Mouse (Mus musculus) thymus, adult 18-20 months (tissue): ENCODE results near the gene Fibcd1.

Source experiments
- DNase-seq, 2 experiments: peaks; one replicate each; pipeline ENCODE4 v3.0.0; 2022; ENCODE audit warnings: mixed read lengths in 2 of 2

Gene Fibcd1

DNA sequence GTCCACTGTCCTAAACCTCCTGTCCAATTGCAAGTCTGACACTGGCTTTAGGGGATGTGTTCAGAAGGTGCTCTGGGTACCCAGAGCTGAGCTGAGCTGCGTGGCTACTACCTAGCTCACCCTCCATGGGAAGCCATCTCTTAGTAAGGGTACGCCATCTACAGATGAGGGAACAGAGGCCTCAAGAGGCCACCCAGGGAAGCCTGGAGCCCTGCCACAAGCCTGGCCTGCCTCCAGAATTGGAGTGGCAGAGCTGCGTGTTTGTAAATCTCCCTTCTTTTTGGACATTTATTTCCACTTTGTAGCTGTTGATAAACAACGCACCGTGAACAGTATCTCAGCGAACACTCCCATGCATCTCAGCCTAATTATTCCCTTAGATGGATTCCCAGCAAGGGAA lies 11.4 kb upstream of the Fibcd1 start:
- DNase-seq: no peak

- no peak for DNase-seq
Measured at GRCm38 (mm10) chr2:31855991-31856390, 10.2 kb upstream of the Fibcd1 start.

DNA sequence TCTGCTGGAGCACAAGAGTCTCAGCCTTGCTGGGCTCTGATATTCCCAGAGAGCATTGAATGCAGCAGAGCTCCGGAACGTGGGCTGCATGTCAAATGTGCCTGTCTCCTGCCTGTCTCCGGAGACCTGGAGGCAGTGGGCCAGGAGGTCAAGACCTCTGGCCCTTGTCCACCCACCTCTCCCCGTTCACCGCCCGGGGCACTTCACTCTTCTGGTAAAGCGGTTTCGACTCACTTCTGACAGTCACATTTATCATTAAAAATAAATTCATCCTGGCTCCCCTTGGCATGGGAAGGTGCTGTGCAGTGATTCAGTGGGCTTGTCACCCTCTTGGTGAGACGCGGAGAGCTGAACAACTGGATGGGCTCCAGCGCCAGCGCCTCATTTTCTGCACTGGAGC lies 4.3 kb upstream of the Fibcd1 start:
- no peak for DNase-seq

DNA sequence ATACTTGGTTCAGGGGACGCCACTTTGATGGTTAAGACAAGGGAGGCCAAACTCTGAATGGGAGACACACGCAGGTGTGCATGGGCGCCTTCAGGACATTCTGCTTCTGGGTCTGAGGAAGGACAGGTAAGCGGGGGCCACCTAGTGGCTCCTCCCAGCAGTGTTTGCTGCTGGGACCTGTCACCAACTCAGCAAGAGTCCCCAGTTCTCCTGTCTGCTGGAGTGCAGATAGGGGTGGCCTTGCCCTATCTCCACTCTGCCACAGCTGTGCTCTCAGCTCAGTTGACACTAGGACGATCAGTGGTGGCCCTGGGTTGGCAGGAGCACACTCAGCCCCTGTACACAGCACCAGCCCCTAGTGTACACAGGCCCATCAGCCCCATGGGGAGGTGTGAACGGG lies 2.1 kb upstream of the Fibcd1 start:
- DNase-seq: peak in 1 of 2 experiments; percentile 34

- no peak for DNase-seq
Measured at GRCm38 (mm10) chr2:31846692-31847660, 1.2 kb upstream of the Fibcd1 start.

DNA sequence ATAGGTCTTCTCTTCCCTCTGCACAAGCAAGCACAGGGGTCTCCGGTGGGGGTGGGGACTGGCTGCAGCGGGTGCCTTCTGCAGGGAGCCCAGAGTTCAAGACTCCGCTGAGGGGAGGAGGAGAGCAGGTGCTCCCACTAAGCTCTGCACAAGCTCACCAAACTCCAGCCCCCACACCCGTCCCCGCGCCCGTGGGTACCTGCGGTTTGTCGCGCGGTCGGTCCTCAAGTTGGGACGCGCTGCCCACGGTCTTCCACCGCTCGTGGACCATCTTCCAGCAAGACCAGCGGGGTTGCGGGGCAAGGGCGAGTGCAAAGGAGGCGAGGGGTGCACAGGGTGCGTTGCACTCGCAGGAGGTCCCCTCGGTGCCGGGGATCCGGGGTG lies 301 bp downstream of the Fibcd1 start:
- no peak for DNase-seq

DNA sequence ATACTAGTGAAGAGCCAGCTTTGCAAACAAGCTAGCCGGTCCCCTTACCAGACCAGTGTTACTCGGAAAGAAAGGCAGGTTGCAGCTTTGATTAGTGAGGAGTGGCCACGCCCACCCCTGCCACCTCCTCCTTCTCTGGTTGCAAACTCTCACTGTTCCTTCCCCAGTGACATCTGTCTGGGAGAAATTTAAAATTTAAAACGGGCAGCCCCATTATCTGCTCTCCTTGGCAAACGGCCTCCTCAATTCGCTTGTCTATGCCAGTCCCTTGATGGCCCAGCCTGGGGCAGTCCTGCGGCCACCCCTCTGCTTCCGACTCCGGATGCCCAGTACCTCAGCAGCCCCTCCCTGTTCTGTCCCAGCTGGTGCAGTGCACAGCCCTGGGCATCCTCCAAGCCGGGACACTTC lies 1.1 kb downstream of the Fibcd1 start:
- no peak for DNase-seq

GRCm38 (mm10) chr2:31838868-31839267 lies 6.9 kb downstream of the Fibcd1 start:
- DNase-seq: no peak

- no peak for DNase-seq
Measured at GRCm38 (mm10) chr2:31836985-31837384, 8.8 kb downstream of the Fibcd1 start.

DNA sequence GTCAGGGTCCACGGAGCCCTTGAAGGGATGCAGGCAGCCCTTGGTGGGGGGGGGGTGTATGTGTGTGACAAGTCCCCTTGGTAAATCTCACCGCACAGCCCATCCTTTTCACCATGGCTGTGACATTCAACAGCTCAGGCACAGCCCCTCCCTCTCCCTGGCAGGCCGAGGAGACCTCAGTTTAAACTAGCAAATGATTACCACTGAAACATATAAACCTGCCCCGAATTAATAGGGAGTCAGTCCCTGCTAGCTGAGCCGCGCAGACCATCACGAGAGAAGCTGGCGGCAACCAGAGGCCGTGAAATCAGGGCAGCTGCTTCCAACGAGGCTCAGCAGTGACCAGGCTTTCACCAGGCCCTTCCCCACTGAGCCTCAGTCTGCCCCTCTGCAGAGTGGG lies 9.7 kb downstream of the Fibcd1 start:
- DNase-seq: no peak

DNA sequence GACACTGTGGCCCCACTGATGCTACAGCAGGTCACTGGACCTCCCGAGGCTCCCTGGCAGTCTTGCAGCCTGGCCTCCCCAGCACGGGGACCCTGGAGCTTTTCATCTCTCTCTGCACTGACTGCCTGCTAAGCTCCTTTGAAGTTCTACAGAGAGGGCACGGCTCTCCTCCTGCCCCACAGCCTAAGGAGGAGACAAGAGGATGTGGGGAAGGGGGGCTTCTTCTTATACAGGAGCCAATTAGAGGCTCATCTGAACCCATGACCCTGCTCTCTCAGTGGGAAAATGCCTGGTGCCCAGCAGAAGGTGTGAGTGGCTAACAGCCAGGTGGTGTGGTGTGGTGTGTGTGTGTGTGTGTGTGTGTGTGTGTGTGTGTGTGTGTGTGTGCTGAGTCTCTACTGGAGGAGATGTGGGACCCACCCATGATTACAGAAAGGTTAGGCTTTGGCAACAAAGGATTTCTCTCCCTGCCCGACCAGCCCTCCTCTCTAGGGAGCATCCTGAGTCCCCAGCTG lies 17.4 kb downstream of the Fibcd1 start:
- no peak for DNase-seq

- DNase-seq: no peak
Measured at GRCm38 (mm10) chr2:31827877-31828276, 17.9 kb downstream of the Fibcd1 start.

DNA sequence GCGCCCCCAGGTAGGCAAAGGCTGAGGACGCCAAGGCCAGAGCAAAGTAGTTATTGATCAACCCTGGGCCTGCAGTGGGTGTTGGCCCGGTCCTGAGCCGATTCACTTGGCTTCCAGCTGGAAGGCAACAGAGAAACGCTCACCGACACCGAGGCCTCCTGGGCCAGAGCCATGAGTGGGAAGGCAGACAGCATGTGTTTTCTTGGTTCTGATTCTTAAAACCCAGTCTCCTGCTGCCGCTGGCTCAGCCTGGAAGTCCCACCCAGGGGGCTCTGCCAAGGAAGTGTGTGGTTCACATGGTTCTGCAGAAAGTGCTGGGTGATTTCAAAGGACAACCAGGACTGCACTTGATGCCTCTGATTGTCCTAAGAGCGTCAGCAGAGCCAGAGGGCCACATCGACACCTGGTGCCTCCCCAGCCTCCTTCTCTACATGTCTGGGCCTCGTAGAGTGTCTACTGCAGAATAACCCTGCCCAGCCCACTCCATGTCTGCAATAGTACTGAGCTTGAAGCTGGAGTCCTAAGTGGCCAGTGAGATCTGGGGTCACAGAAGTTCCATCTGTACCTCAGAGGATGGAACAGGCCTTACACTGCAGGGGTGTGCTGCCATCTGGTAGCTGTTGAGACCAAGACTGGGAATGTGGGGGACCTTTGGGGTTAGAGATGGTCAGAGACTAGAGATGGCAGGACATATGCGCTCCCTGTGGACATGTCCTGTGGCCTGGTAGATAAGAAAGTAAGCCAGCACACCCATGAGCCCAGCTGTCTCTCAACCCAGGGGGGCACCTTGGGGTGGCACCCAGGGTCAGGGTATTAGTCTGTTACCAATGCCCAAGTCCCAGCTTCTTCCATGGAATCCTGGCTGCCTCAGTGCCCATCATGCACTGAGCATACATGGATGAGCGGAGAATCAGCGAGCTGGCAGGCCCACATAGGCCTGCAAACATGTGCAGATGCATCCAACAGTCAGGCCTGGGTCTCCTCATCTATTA lies 19.4 kb downstream of the Fibcd1 start:
- DNase-seq: no peak

DNA sequence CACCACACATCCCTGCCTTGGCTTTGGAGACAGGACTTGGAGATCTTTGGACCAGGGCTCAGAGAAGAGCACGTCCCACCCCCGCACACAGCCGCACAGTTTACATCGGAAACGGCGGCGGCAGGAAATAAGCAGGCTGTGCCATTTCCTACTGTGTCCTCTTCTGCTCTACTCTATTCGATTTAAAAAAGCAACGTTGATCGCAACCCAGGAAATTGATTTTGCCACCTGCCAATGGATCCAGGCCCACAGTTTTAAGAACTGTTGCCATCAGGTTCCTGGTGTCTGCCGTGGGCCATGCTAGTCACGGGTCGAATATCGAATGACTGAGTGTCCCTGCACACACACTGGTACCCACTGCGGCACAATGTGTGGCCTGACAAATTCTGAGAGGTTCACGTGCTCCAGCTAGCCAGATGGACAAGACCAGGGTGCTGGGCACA lies 20.3 kb downstream of the Fibcd1 start:
- no peak for DNase-seq

GRCm38 (mm10) chr2:31823933-31824730 lies 21.7 kb downstream of the Fibcd1 start:
- no peak for DNase-seq

DNA sequence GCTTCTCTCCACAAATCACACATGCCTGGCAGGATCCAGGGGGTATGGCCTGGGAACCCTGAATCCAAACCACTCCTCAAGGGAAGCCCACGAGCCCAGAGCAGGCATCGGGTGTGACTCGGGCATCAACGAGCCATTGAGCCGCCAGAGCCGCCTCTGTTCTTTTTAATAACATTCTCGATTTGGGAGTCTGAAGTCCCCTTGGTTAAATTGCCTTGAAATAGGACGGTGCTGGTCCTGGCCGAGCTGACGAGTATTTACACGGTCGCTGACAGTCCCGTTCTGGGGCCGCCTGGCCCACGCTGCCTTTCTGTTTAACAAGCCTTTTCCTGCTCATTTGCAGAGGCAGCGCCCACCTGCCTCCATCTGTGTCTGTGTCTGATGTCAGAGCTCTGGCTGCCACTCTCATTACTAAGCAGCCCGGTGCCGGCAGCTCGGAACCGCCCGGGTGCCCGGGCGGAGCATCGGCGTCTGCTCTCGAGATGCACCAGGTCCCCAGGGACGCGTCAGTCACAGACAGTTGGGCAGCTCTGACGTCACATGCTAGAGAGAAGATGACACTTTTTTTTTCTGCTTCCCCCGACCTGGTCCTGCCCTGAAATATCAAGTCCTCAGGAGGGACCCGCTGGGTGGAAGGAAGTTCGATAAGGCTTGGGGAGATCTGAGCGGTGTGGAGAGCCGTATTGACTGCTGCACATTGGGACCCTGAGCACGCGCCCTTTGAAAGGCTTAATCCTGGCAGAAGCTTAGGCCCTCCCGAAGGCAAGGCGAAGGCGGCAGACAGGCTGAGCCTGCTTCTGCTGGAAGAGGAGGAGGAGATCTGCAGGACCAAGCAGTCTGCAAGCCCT lies 23.1 kb downstream of the Fibcd1 start:
- DNase-seq: no peak

DNA sequence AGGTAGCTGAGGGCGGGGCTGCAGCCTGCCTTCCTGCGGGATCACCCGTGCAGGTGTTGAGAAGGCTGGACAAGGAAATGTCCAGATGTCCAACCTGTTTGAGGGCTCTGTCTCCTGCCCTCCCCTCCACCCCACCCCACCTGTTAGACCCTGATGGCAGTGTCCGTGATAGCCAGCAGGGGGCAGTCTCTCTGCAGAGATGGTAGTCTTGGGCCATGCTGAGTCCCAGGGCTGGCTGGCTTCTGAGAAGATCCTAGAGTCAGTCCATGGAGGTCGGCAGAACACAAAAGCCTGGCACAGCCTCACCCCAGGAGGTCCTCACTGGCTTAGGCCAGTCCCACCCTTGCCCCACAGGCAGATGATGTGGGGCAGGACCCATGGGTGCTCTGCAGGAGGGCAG lies 30.4 kb downstream of the Fibcd1 start:
- DNase-seq: peak in 1 of 2 experiments; percentile 45

- DNase-seq: peak in 1 of 2 experiments; percentile 30
Measured at GRCm38 (mm10) chr2:31814699-31815098, 31.1 kb downstream of the Fibcd1 start.

DNA sequence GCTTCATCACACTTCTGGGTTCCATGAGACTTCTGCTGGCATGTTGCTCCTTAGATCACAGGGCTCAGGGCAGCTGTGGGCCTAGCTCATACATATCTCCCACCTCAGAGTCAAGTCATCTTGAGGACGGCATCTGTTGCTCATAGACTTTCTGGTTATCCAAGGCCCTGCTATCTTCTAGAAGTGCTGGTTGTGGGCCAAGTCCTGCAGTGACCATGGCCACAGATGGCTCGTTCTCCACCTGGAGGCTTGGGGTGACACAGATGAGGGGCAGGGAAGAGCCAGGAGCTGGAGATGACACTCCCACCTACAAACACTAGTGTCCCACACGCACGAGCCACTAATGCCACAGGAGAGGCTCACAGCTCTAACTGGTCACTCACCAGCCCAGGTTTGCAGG lies 32.2 kb downstream of the Fibcd1 start:
- DNase-seq: no peak

GRCm38 (mm10) chr2:31811086-31811958 lies 34.5 kb downstream of the Fibcd1 start:
- no peak for DNase-seq
